Mouse (Mus musculus) kidney, embryonic 14.5 days (tissue): ENCODE results near the gene Pdlim1. TPM values are rescaled to one million over a fixed set of nuclear protein-coding genes. Genes with fewer than 3 reads are reported as not detected.

Experiments used
- ATAC-seq: fragments of 200-750 bp; cut with Nextera tagmentation; 2 replicates; pipeline ENCODE4 v1.8.0; 2017; ENCODE audit warnings: moderate number of reproducible peaks, mild to moderate bottlenecking, moderate TSS enrichment, moderate library complexity; ENCODE audit not compliant: low FRiP score, low TSS enrichment
- H3K27ac ChIP-seq: fragments of 300-500 bp; sonication (generic); 2 replicates; pipeline ENCODE4 v1.5.1; 2014; ENCODE audit warnings: low read depth, mild to moderate bottlenecking, low read length, moderate library complexity, mixed read lengths
- H3K27me3 ChIP-seq: fragments of 300-500 bp; sonication (generic); 2 replicates; pipeline ENCODE4 v1.6.1; 2014; ENCODE audit warnings: mild to moderate bottlenecking, low read length; ENCODE audit not compliant: control insufficient read depth, insufficient read depth
- H3K36me3 ChIP-seq: fragments of 300-500 bp; sonication (generic); 2 replicates; pipeline ENCODE4 v1.6.1; 2014; ENCODE audit warnings: low read length, mixed read lengths; ENCODE audit not compliant: control insufficient read depth, insufficient read depth
- H3K4me1 ChIP-seq: fragments of 300-500 bp; sonication (generic); 2 replicates; pipeline ENCODE4 v1.6.1; 2014; ENCODE audit warnings: low read length, mixed read lengths; ENCODE audit not compliant: control insufficient read depth, insufficient read depth
- H3K4me2 ChIP-seq: fragments of 300-500 bp; sonication (generic); replicated peaks from 2 replicates; pipeline ENCODE4 v1.6.1; 2014; ENCODE audit warnings: low read depth, mild to moderate bottlenecking, low read length
- H3K4me3 ChIP-seq: fragments of 300-500 bp; sonication (generic); 2 replicates; pipeline ENCODE4 v1.5.1; 2014; ENCODE audit warnings: mild to moderate bottlenecking, low read length
- H3K9ac ChIP-seq: fragments of 300-500 bp; sonication (generic); 2 replicates; pipeline ENCODE4 v1.6.1; 2014; ENCODE audit warnings: low read depth, mild to moderate bottlenecking, low read length, moderate library complexity
- H3K9me3 ChIP-seq: fragments of 300-500 bp; sonication (generic); 2 replicates; pipeline ENCODE4 v1.6.1; 2016; ENCODE audit warnings: low read length; ENCODE audit not compliant: control insufficient read depth
- WGBS: fragments of 180-500 bp; shearing (Covaris S2); extraction: QIAGEN DNeasy Blood & Tissue Kit; methylation state at CpG from one replicate; pipeline ENCODE4 v1.1.7; 2014; 5-methylcytosine and 5-hydroxymethylcytosine counted together
- polyA plus RNA-seq: library from polyadenylated mRNA; unstranded; fragments of >200 nt; fragmentation: Nextera tagmentation; extraction: Ambion mirVana; gene quantifications from 2 replicates; pipeline ENCODE4 v1.2.1, GENCODE M21; 2014

Gene Pdlim1
- polyA plus RNA-seq, 1 experiment from 2014 or later: 30.8 TPM

- no peaks in the 10 kb centered on the region; the same call in 1 of the 2 replicates for H3K36me3 ChIP-seq
- no peaks in the 10 kb centered on the region for H3K4me1 ChIP-seq
- H3K9ac ChIP-seq: no peak overlapping the region
- no peak overlapping the region for H3K27ac ChIP-seq
- no peaks in the 10 kb centered on the region for H3K27me3 ChIP-seq
- H3K4me2 ChIP-seq: no peak overlapping the region
- 75% methylated on average over 2 of the region's 2 CpGs for WGBS
- ATAC-seq: no peak
- H3K4me3 ChIP-seq: no peak overlapping the region
- H3K9me3 ChIP-seq: no peaks in the 10 kb centered on the region
These were observed 35.0 kb upstream of the Pdlim1 start for GRCm38 (mm10) chr19:40306631-40307030.

DNA sequence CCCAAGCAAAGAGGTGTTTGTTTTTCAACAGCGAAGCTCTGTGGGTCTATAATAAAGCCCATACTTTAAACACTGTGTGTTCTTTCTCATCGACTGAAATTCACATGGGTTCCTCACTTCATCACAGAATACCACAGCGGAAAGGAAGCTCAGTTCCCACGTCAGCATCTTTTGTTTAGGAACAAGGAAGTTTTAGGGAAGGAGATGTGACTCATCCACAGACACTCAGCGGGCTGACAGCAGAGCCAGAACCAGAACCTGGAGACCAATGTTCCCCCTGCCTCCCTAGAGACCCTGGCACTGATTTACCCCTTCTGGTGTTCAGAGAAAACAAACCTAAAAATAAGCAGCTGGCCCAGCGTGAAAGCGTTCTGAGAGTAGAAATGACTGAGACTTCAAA is 33.8 kb upstream of the Pdlim1 start:
- Histone ChIP-seq H3K9ac (no peak overlapping the region), H3K27me3 (no peaks in the 10 kb centered on the region), H3K27ac (no peak overlapping the region), H3K36me3 (no peaks in the 10 kb centered on the region; the same call in 1 of the 2 replicates), H3K9me3 (no peaks in the 10 kb centered on the region), H3K4me2 (no peak overlapping the region), H3K4me3 (no peak overlapping the region), H3K4me1 (no peaks in the 10 kb centered on the region)
- 76% methylated on average over 7 of the region's 7 CpGs for WGBS
- ATAC-seq: no peak

GRCm38 (mm10) chr19:40302916-40303315 is 31.3 kb upstream of the Pdlim1 start:
- H3K27me3 ChIP-seq: no peaks in the 10 kb centered on the region
- H3K9me3 ChIP-seq: no peaks in the 10 kb centered on the region
- H3K4me1 ChIP-seq: no peaks in the 10 kb centered on the region
- WGBS: 79% methylated on average over 9 of the region's 9 CpGs
- H3K9ac ChIP-seq: no peak overlapping the region
- H3K36me3 ChIP-seq: no peaks in the 10 kb centered on the region
- H3K4me3 ChIP-seq: no peak overlapping the region
- ATAC-seq: no peak
- no peak overlapping the region for H3K4me2 ChIP-seq
- H3K27ac ChIP-seq: no peak overlapping the region

- no peaks in the 10 kb centered on the region for H3K4me1 ChIP-seq
- no peak overlapping the region for H3K9ac ChIP-seq
- no peaks in the 10 kb centered on the region for H3K27me3 ChIP-seq
- H3K9me3 ChIP-seq: no peaks in the 10 kb centered on the region
- ATAC-seq: no peak
- H3K36me3 ChIP-seq: no peaks in the 10 kb centered on the region
- WGBS: 93% methylated on average over 5 of the region's 5 CpGs
- H3K4me3 ChIP-seq: no peak overlapping the region
- no peak overlapping the region for H3K4me2 ChIP-seq
- no peak overlapping the region for H3K27ac ChIP-seq
These were observed 30.8 kb upstream of the Pdlim1 start for GRCm38 (mm10) chr19:40302477-40302876.

DNA sequence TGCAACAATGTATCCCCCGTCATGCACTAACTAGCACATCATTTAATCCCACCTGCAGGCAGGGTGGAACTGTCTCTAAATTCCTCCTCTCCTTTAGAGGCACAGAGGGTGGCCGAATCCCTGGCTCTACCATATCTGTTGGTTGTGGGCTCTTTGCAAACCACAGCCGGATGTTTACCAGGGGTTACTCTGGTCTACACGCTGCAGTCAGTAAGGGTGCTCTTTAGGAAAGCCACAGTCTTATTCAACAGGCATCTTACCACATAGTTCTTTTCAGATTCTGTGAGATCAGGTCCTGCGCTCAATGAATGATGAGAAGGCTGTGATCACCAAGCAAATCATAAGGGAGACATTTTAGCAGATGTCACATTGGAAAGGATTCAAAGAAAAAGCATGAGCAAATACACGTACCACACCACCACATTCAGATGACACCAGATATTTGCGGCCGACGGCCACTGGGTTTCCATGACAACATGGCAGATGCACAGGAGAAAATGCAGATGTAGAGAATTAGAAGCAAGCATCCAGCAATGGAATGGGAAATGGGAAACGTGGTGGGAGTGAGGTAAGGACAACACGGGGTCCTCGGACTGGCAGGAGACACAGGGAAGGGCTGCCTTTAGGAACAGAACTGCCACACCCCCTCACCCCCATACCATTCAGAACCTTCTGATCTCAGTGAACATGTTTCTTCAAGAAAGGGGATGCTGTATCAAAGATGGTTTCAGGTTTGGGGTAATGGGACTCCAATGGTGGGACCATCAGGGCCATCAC is 28.5 kb upstream of the Pdlim1 start:
- Histone ChIP-seq H3K27me3 (no peaks in the 10 kb centered on the region), H3K9me3 (no peaks in the 10 kb centered on the region), H3K4me3 (no peak overlapping the region), H3K36me3 (no peaks in the 10 kb centered on the region), H3K27ac (no peak overlapping the region), H3K4me1 (no peaks in the 10 kb centered on the region), H3K9ac (no peak overlapping the region), H3K4me2 (no peak overlapping the region)
- 79% methylated on average over 12 of the region's 12 CpGs for WGBS
- no peak for ATAC-seq

- no peaks in the 10 kb centered on the region for H3K9me3 ChIP-seq
- H3K27me3 ChIP-seq: no peaks in the 10 kb centered on the region
- 48% methylated on average over 6 of the region's 6 CpGs for WGBS
- ATAC-seq: no peak
- no peak overlapping the region for H3K4me2 ChIP-seq
- no peak overlapping the region for H3K4me3 ChIP-seq
- no peak overlapping the region for H3K27ac ChIP-seq
- H3K9ac ChIP-seq: no peak overlapping the region
- no peaks in the 10 kb centered on the region for H3K4me1 ChIP-seq
- H3K36me3 ChIP-seq: 0 out of 2 replicates have a peak, but pooled peaks cover 3% of the 10 kb centered on the region
These were observed 27.5 kb upstream of the Pdlim1 start for GRCm38 (mm10) chr19:40299182-40299581.

GRCm38 (mm10) chr19:40298574-40298973 is 26.9 kb upstream of the Pdlim1 start:
- Histone ChIP-seq H3K9ac (no peak overlapping the region), H3K27me3 (no peaks in the 10 kb centered on the region), H3K4me3 (no peak overlapping the region), H3K4me2 (no peak overlapping the region), H3K36me3 (0 out of 2 replicates have a peak, but pooled peaks cover 3% of the 10 kb centered on the region), H3K27ac (no peak overlapping the region), H3K4me1 (no peaks in the 10 kb centered on the region), H3K9me3 (no peaks in the 10 kb centered on the region)
- ATAC-seq: no peak
- 93% methylated on average over 2 of the region's 2 CpGs for WGBS

- H3K27ac ChIP-seq: no peak overlapping the region
- 74% methylated on average over 4 of the region's 4 CpGs for WGBS
These were observed 26.1 kb upstream of the Pdlim1 start for GRCm38 (mm10) chr19:40297798-40298144.

DNA sequence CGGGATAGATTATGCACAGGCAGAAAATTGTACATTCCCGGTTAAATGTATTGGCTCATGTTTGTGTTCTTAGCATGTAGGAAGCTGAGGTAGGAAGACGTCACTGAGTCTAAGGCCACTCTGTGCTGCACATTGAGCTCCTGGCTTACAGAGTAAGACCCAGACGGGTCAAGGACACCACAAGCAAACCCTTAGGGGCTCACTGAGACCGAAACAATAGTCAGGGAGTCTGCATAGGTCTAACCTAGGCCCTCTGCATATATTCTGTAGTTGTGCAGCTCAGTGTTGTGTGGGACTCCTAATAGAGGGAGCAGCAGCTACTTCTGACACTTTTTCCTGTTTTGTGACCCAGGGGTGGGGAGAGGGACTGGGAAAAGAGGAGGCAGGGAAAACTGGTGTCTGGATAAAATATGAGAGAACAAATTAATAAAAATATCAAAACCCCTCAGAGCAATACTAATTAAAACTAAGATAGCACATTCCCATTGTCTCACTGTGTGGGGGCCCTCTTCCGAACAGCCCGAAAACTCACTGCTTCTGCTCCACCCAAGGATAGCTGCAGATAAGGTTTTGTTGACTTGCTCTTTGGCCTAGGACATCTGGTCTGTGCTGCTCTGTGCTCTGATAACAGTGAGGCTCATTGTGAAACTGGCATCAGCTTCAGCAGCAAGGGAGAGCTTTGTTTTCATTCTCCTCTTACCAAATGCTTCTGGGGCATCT is 25.6 kb upstream of the Pdlim1 start:
- Histone ChIP-seq H3K9me3 (no peaks in the 10 kb centered on the region), H3K27ac (no peak overlapping the region), H3K36me3 (0 out of 2 replicates have a peak, but pooled peaks cover 3% of the 10 kb centered on the region), H3K4me1 (no peaks in the 10 kb centered on the region), H3K4me3 (no peak overlapping the region), H3K4me2 (no peak overlapping the region), H3K27me3 (no peaks in the 10 kb centered on the region), H3K9ac (no peak overlapping the region)
- WGBS: 77% methylated on average over 7 of the region's 7 CpGs
- ATAC-seq: no peak

More at GRCm38 (mm10) chr19:40297798-40298144, 26.1 kb upstream of the Pdlim1 start:
- Histone ChIP-seq H3K9me3 (no peaks in the 10 kb centered on the region), H3K4me2 (no peak overlapping the region), H3K27me3 (no peaks in the 10 kb centered on the region), H3K36me3 (0 out of 2 replicates have a peak, but pooled peaks cover 3% of the 10 kb centered on the region), H3K4me3 (no peak overlapping the region), H3K9ac (no peak overlapping the region), H3K4me1 (no peaks in the 10 kb centered on the region)
- no peak for ATAC-seq
